Mouse (Mus musculus) bone marrow macrophage, adult 2 months (primary cell): ENCODE data around the gene Kcnj11.

ENCODE experiments used
- CTCF ChIP-seq: IDR thresholded peaks from 2 replicates; pipeline ENCODE4 v1.5.1; 2012; ENCODE audit warnings: low read depth, mild to moderate bottlenecking, low read length, moderate library complexity
- POLR2A ChIP-seq: IDR thresholded peaks from 2 replicates; pipeline ENCODE4 v1.6.1; 2012; ENCODE audit warnings: mild to moderate bottlenecking, low read depth, low read length, borderline replicate concordance

DNA sequence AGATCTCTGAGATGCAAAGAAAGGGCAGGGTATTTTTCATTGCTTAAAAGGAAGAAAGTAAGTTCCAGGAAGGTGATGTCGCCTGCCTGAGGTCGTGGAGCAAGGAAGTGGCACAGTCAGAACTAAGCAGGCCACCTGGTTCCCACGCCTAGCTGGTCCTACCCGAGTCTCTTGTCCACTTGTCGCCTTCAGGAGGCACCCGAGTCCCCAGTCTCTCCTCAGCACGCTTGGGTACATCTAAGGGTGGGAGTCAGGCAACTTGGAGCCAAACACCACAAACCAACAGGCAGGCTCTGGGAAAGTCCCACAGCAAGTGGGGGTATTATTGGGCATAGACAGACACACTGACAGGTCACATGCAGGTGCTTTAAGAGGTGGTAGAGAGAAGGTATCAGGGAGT is 30.2 kb upstream of the Kcnj11 start:
- TF ChIP-seq CTCF (no peak), POLR2A (no peak)
